Mouse (Mus musculus) bone marrow, adult 2 months (tissue): ENCODE results near the gene Clec2d. TPM values are rescaled to one million over a fixed set of nuclear protein-coding genes. Genes with fewer than 3 reads are reported as not detected.
"Not testable (repeated sequence)": the region's sequence is repeated elsewhere in the genome, so short reads cannot be mapped to it uniquely, and the experiment has no call there.

ENCODE experiments used
- H3K27ac ChIP-seq: fragments of 200-500 bp; 2 replicates; pipeline ENCODE4 v1.5.1; 2012; ENCODE audit warnings: low read depth, mild to moderate bottlenecking, control low read depth, inconsistent platforms, low read length; ENCODE audit not compliant: control insufficient read depth, poor library complexity, insufficient read depth
- H3K4me1 ChIP-seq: fragments of 200-500 bp; 2 replicates; pipeline ENCODE4 v1.6.1; 2011; ENCODE audit warnings: low read length; ENCODE audit not compliant: control insufficient read depth, insufficient read depth
- H3K4me3 ChIP-seq: fragments of 200-500 bp; replicated peaks from 2 replicates; pipeline ENCODE3; 2011; ENCODE audit warnings: mild to moderate bottlenecking, low read depth, low read length, control low read depth; ENCODE audit not compliant: control insufficient read depth
- CTCF ChIP-seq: fragments of 200-500 bp; IDR thresholded peaks from 2 replicates; pipeline ENCODE4 v1.5.1; 2011; ENCODE audit warnings: low read length, control low read depth; ENCODE audit not compliant: control insufficient read depth, insufficient read depth
- POLR2A ChIP-seq: fragments of 200-500 bp; IDR thresholded peaks from 2 replicates; pipeline ENCODE4 v1.6.1; 2011; ENCODE audit warnings: low read depth, mild to moderate bottlenecking, control low read depth, low read length, borderline replicate concordance; ENCODE audit not compliant: control insufficient read depth
- WGBS: fragments of 180-500 bp; shearing (Covaris S2); methylation state at CpG from one replicate; pipeline ENCODE4 v1.1.7; 2018; 5-methylcytosine and 5-hydroxymethylcytosine counted together
- polyA plus RNA-seq: library from polyadenylated mRNA; stranded (reverse); fragments of >200 nt; gene quantifications from 2 replicates; pipeline ENCODE4 v1.2.4, GENCODE M21; 2011; ENCODE audit warnings: low replicate concordance; ENCODE audit not compliant: missing spikeins, insufficient read depth, insufficient read length

The Clec2d gene
- polyA plus RNA-seq, 1 experiment: 122 TPM

DNA sequence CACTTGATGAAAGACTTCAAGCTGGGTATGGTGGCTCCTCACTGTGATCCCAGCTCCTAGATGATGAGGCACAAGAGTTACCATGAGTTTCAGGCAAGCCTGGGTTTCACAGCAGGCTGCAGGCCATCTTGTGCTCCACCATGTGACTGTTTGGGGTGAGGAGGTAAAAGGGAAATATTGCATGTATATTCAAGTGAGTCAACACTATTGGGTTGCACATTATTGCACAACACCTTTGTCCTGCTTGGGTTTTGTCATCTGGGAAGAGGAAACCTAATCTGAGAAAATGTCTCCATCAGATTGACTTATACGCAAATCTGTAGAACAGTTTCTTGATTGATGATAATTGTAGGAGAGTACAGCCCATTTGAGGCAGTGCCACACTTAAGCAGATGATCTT is 8.7 kb upstream of the Clec2d start:
- H3K4me1 ChIP-seq: peaks cover 2% of the 10 kb centered on the region; the same call in 1 of the 2 replicates
- H3K4me3 ChIP-seq: no peak overlapping the region
- 43% methylated on average over 1 of the region's 1 CpGs for WGBS
- no peak overlapping the region for H3K27ac ChIP-seq
- TF ChIP-seq POLR2A (no peak), CTCF (no peak)

DNA sequence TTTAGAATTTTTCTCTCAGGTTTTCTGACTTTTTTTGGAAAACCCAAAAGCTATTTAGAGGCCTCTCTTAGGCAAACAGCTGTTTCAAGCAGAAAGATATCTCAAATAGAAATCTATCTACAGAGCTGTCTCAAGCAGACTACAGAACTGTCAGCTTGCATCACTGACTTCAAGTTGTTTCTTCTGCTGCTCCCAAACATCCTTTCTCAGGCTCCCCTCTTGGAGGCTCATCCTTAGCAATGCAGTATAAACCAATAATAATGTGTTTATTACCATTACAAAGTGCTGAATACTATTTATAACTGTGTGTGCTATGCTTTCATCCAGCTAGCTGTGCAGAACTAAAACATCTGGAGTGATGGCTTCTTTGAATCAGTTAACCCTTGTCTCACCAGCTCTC is 5.6 kb upstream of the Clec2d start:
- no peak for TF ChIP-seq POLR2A
- TF ChIP-seq CTCF: no peak
- H3K27ac ChIP-seq: no peak overlapping the region
- H3K4me1 ChIP-seq: peaks cover 2% of the 10 kb centered on the region; the same call in 1 of the 2 replicates

DNA sequence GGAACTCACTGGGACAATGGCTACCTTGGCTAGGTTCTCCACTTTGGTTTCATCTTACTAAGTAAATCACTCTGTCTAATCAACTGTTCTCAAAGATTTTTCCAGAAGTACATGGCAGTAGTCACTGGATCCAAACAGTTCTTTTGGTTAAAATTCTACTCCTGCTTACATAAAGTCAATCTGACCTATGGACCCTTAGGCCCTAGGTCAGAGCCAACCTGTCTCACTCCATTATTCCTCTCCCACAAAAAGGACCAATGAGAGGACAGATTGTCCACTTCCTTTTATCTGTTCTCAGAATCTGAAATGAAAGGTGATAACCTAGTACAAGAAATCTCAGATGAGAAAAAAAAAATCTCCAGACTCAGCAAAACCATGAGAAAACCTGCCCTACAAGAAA is 4.8 kb upstream of the Clec2d start:
- H3K4me1 ChIP-seq: peaks cover 2% of the 10 kb centered on the region; the same call in 1 of the 2 replicates
- TF ChIP-seq CTCF: no peak
- TF ChIP-seq POLR2A: no peak
- H3K27ac ChIP-seq: no peak overlapping the region
- H3K4me3 ChIP-seq: no peak overlapping the region

More for the DNA sequence above, 5.6 kb upstream of the Clec2d start:
- no peak overlapping the region for H3K4me3 ChIP-seq

DNA sequence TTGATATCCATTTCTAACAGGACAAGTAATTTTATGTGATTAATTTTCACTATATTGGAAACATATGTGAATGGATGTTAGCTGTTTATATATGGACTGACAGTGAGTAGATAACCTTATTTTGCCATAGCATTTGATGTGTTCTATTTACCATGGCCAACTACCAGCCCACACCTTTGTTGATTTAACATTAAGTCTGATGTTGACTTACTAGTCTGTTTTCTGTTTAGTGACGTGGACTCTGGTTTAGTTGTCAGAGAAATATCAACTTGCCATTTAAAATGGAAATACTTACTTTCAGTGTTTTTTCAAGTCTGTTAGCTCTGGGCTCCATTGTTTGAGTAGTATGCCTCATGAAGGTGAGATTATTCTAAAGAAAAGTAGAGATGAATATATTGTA is 3.8 kb upstream of the Clec2d start:
- TF ChIP-seq CTCF: no peak
- no peak for TF ChIP-seq POLR2A
- H3K27ac ChIP-seq: no peak overlapping the region
- WGBS: 78% methylated on average over 1 of the region's 1 CpGs
- no peak overlapping the region for H3K4me3 ChIP-seq
- no peaks in the 10 kb centered on the region for H3K4me1 ChIP-seq

DNA sequence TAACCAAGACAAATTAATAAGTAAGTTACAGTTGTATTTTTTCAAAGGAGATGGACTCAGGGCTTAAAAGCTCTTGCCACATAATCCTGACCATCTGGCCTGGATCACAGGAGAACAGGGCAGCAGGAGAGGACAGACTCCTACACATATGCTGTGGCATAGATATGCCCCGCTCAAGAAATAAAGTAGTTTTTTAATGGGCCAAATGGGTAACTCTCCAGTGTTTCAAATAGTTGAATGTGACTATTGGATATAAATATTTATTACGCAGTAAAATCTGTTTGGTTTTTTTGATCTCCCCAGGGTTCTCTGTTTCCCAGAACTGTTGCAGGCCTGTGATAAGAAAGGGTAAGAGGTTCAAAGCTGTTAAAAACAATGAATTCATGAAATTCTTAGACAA is 1.1 kb upstream of the Clec2d start:
- Histone ChIP-seq H3K4me3 (no peak overlapping the region), H3K27ac (no peak overlapping the region), H3K4me1 (no peaks in the 10 kb centered on the region; the same call in 1 of the 2 replicates)
- TF ChIP-seq CTCF (no peak), POLR2A (no peak)
- 81% methylated on average over 2 of the region's 2 CpGs for WGBS

DNA sequence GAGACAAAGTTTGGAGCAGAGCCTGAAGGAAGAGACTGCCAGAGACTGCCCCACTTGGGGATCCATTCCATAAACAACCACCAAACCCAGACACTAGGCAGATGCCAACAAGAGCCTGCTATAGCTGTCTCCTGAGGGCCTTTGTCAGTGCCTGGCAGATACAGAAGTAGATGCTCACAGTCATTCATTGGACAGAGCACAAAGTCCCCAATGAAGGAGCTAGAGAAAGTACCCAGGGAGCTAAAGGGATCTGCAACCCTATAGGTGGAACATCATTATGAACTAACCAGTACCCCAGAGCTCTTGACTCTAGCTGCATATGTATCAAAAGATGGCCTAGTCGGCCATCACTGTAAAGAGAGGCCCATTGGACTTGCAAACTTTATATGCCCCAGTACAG is 584 bp upstream of the Clec2d start:
- not testable (repeated sequence) for H3K4me1 ChIP-seq, H3K4me3 ChIP-seq, H3K27ac ChIP-seq
- 53% methylated on average over 1 of the region's 1 CpGs for WGBS

DNA sequence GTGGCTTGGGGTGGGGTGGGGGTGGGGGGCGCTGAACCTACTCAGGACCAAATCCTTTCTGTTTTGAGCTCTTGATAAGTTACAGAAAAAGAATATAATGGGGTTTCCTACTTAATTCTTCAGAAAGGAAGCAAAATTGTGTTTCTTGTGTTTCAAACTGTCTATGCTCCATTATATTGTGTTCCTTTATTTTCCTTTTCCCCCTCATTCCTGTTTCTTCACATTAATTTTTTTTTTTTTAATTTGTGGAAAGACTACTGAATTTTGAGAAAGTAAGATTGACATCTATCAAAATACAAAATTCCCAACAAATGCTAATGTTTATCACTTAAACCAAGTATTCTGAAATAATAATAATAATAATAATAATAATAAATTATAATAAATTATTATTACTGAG is 834 bp downstream of the Clec2d start:
- Histone ChIP-seq H3K4me1 (no peaks in the 10 kb centered on the region; the same call in 1 of the 2 replicates), H3K4me3 (peak overlapping the region; percentile 83), H3K27ac (peak overlapping the region; percentile 77; the same call in 1 of the 2 replicates)
- WGBS: 0% methylated on average over 1 of the region's 1 CpGs
- TF ChIP-seq CTCF: no peak
- TF ChIP-seq POLR2A: no peak

DNA sequence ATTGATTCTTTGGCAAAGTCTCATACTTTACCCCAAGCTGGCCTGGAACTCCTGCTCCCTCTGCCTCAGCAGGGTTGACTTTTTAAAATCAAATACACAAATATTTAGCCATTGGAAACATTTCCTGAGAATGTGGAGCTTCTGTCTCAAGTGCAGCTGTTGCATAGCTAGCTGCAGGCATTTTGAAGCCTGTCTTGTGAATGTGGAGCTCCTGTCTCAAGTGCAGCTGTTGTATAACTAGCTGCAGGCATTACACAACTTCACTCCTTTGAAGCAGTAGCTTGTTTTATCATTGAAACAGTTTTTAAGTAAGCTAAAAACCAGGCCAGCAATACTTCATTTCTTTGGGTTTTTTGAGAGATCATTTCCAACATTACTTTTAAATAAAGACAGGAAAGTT is 1.3 kb downstream of the Clec2d start:
- Histone ChIP-seq H3K4me3 (peak overlapping the region; percentile 83), H3K4me1 (no peaks in the 10 kb centered on the region; the same call in 1 of the 2 replicates), H3K27ac (peak overlapping the region; percentile 84; the same call in 1 of the 2 replicates)
- TF ChIP-seq CTCF: no peak
- peak; percentile 24; the same call in 1 of the 2 replicates for TF ChIP-seq POLR2A

DNA sequence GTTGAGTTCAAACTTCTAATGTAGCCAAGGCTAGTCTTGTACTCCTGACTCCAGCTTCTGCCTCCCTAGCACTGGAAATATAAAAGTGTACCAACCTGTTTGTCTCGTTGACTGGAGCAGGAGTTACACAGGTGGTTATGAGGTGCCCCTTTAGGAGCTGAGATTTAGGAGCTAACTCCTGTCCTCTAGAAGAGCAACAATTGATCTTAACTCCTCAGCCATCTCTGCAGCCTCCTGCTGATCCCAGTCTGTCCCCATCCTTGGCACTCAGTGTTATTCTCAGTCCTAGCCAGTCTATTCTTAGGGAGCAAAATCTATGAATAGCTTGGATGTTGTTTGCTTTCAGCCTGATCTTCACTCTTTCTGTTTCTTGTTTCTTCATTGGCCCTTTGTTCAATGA is 2.1 kb downstream of the Clec2d start:
- H3K4me3 ChIP-seq: peak overlapping the region; percentile 83
- 0% methylated on average over 1 of the region's 1 CpGs for WGBS
- TF ChIP-seq POLR2A: no peak
- TF ChIP-seq CTCF: no peak
- peak overlapping the region; percentile 84; the same call in 1 of the 2 replicates for H3K27ac ChIP-seq
- H3K4me1 ChIP-seq: no peaks in the 10 kb centered on the region; the same call in 1 of the 2 replicates

DNA sequence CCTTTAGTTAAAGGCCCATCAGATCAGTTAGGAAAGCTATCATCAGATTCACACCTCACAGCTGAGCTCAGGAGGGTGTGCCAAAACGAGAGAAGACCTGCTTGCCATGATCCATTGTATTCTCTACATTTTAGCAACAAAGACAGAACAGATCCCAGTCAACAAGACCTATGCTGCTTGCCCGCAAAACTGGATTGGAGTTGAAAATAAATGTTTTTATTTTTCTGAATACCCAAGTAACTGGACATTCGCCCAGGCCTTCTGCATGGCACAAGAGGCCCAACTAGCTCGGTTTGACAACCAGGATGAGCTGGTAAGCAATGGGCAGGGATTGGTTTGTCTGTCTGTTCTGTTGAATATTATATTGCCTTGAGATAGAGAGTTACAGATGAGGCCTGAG is 3.6 kb downstream of the Clec2d start:
- H3K27ac ChIP-seq: peak overlapping the region; percentile 62
- WGBS: 48% methylated on average over 4 of the region's 4 CpGs
- H3K4me3 ChIP-seq, H3K4me1 ChIP-seq: not testable (repeated sequence)
